Mouse (Mus musculus) gastrocnemius, postnatal 4 days (tissue): Measurements from ENCODE around the gene Frmpd2. TPM values are rescaled to one million over a fixed set of nuclear protein-coding genes. Genes with fewer than 3 reads are reported as not detected.
"Not testable (repeated sequence)": the region's sequence is repeated elsewhere in the genome, so short reads cannot be mapped to it uniquely, and the experiment has no call there.

ENCODE experiments used
- DNase-seq, 2 experiments: peaks; one replicate each; pipeline ENCODE4 v3.0.0; 2021 to 2022; ENCODE audit warnings: low spot score in 2 of 2, mixed read lengths in 2 of 2
- long read RNA-seq, 2 experiments: library from polyadenylated mRNA; stranded (forward); transcript quantifications; one replicate each; pipeline ENCODE4 v2.0.0; 2021
- total RNA-seq, 2 experiments: library from RNA; stranded (reverse); gene quantifications; 2 replicates each; pipeline ENCODE4 v1.2.3; 2021

Frmpd2 gene
- not detected for total RNA-seq
- long read RNA-seq, experiment 1, result 0 reads
- long read RNA-seq, experiment 2, result 0 reads

DNA sequence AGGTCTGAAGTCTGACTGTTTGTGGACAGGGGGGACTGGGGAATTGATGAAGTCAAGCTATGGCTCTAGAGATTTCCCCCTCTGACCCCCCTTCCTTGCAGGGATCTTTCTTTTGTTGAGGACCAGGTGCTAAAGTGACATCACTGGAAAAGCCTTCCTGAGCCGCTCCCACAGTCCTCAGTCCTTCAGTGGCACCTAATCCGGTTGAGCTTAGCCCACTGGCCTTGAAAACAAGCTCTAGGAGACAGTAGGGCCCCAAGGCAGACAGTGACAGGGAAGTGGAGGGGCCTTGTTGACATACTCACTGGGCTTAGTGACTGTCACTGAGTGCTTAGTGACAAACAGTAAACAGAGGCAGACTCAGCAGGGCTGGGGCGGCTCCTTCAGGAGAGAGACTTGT lies at the start of gene Frmpd2:
TSS of gene Frmpd2 (plus strand) at position 366 of the 400 bp plus-strand sequence.
- no peak for DNase-seq

DNA sequence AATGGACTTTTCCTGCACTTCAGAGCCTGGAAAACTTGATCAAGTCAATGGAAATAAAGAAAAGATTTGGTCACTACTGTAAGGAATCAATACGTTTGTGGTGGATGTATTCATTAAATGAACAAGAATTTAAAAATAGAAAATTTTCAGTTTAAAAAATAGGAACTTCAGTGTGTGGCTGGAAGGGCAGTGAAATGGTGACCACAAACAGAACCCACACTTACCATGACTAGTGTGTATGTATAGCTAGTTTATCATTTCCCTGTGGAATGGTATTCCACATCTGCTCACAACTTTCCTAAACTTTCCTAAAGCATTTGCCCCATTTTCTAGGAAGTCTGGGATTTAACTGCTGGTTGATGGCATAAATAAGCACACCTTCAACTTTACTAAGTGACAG lies 48.5 kb upstream of the Frmpd2 start:
- no peak for DNase-seq

DNA sequence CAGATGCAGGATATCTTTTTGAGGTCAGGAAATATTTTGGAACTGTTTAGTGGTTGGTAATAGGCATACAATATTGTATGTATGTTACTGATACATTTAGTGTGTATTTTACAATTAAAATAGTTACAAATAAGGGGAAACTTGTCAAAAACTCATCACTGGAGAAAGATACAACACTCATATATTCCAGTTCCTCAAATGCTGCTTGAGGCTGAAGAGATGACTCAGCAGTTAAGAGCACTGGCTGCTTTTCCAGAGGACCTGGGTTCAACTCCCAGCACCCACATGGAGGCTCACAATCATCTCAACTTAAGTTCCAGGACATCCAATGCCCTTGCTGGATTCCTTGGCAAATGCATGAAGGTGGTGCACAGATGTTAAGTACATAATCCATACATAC lies 47.4 kb upstream of the Frmpd2 start:
- no peak for DNase-seq

DNA sequence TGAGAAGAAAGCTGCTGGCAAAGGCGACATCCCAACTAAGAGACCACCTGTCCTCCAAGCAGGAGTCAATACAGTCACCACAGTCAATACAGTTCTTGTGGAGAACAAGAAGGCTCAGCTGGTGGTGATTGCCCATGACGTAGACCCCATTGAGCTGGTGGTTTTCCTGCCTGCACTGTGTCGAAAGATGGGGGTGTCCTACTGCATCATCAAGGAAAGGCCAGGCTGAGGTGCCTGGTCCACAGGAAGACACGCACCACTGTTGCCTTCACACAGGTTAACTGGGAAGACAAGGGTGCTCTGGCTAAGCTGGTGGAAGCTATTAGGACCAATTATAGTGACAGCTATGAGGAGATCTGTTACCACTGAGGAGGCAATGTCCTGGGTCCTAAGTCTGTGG lies 39.0 kb upstream of the Frmpd2 start:
- DNase-seq, result not testable (repeated sequence)

DNA sequence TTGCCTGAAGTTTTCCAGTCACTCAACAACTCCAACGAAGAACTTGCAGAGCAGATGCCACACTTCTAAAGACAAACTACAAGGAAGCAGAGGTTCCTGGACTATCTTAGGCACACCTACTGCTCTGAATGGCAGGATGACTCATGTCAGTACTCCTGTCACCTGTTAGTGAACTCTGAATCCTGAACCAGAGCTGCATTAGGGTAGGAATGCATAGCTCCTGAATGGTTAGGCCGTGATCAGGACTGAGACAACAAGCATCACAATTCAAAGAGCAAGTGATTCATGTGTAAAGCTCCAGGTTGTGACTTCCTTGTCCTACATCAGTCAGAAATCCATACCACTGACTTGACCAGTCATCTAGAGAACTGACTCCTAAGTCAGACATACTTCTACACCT lies 27.7 kb upstream of the Frmpd2 start:
- DNase-seq, result no peak

DNA sequence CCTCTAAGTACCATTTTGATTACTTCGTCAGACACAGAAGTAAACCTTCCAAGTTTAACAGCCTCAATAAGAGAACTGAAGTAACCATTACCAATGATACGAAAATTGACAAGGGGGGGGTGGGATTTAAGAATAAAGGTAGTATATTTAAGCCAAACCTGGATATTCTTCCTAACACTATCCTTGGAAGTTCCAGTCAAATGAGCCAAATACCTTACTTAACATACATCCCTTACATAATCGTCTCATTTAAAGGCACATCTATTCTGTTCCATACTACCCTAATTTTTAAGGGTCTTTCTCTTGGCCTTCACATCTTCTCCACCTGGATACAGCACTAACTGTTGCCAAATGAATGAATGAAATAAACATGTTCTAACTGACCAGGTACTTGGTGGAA lies 25.5 kb upstream of the Frmpd2 start:
- DNase-seq, result no peak

DNA sequence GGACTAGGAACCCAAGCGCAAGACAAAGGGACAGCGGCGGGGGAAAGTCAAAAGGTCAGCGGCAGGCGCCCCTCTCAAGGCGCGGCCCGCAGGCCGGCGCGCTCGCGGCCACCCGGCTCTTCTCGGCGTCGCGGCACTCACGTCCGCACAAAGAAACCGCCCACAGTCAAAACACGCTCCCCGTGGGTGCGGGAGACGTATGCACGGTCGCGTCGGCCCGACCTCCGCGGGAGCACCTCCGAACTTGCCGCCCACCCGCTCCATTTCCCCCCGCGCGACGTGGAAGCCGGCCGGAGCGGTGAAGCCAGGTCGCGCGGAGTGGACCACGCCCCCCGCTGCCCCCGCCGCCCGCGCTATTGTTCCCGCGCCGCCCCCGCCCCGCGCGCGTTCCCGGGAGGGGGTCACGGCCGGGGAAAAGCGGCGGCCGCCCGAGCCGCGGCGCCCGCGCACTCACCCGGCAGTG lies 24.9 kb upstream of the Frmpd2 start:
- no peak for DNase-seq

DNA sequence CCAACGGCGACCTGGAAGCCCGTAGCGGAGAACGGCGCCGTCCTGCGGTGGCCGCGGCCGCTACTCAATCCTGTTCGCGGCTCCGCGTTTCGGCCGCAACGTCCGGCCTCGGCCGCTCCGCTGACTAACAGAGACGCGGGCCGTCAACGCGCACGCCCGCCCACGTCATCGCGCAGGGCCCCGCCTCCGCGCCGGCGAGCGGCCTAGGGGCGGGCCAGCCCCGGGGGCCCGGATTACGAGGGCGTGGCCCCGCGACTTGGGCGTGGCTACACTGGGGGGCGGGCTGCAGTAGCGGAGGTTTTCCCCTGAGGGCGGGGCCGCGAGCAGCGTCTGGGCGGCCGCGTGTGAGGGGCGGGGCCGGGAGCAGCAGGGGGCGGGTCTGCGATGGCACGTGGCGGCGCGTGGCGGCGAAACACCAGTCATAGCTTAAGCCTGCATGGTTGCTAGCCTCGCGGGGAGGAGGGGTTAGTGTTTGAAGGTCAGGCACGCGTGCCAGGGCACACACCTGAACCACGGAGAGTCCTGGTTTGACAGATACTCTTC lies 24.4 kb upstream of the Frmpd2 start, which contains the start of gene Mapk8:
TSS of gene Mapk8 (minus strand) at position 132 of the 543 bp plus-strand sequence.
- peak; percentile 98 to 99 for DNase-seq

DNA sequence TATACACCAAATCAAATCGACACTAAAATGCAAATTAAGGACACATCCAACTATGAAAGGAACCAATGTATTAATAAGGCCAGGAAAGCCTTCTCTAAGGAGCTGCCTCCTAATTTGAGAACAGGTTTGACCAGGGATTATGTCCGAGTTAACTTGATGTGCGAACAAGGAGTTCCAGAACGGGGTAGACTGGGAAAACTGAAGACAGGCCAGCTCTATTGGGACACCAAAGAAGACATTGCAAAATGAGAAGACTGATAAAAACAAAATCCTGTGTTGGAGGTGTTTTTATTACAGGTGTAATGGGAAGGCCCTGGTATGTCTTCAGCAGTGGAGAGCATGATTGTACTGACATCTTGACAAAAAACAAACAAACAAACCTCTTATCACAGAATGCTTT lies 23.2 kb upstream of the Frmpd2 start:
- DNase-seq, result no peak

DNA sequence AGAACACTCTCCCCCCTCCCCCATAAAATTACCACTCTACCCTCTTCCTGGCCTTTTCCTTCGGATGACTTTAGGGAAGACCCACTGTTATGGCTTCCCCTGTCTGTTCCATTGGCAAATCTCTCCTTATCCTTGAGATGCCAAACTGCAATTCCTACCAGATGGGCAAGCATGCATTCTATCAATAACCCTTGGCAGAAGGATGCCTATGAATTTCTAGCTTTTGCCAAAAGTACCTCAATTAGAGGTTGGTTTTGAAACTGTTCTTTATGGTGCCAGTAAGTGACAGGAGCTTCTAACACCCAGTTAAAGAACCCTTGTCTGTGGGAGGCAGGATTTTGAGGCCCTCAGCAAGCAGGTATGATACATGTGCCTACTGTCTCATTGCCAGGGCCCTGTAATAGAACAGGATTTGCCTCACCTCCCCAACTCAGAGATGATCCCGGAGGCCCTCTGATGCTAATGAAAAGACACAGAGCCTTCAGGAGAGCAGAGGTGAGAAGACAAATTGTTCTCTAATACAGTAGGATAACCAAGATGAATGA lies 22.1 kb upstream of the Frmpd2 start:
- no peak for DNase-seq

DNA sequence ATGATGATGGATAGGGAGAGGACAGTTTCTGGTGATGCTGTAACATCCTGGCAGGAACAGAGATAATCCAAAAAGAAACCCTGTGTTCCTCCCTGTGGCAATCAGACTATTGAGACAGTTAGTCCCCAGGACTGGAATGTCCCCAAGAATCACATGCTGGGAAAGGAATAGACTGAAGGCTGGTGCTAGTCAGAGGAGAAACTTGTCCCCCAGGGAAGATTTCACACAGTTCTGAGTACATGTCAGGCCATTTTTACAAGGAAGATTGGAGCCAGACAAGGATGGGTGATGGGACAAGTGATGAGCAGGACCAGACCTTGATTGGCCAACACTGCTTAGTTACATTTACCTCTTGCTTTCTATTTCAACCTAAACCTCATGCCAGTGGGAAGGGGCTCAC lies 21.2 kb upstream of the Frmpd2 start:
- DNase-seq, result no peak

DNA sequence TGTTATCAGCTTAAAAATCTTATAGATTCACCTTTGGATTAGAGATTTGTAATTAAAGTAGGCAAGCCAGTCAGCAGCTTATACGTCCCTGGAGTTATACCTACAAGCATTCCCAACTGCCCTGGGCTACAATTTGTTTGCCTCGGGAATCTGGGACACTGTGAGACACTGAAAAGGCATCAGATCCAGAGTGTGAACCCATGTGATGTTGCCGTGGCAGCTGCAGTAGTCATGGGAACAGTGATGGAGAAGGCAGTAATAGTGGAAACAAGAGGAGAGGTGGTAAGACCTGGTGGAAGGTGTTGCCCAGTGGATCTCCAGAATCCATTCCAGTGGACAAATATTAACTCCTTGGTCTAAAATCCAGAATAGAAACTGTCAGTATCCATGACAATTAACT lies 7.8 kb upstream of the Frmpd2 start:
- DNase-seq, result no peak

DNA sequence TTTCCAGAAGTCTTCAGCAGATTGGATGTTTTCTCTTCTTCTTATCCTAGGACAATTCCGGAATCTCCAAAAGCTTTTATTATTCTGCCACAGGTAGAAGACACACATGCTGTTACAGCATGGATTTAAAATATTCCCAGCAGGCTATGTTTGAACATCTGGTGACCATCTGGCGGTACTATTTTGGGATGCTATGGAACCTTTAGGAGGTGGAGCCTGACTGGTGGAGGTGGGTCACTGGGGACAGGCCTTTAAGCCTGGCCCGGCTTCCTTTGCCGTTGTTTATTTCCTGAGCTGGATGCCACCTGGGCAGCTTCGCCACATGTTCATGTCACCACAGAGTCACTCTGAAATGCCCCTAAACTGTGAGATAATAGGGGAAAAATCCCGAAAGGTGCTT lies 3.7 kb upstream of the Frmpd2 start:
- DNase-seq, result no peak

DNA sequence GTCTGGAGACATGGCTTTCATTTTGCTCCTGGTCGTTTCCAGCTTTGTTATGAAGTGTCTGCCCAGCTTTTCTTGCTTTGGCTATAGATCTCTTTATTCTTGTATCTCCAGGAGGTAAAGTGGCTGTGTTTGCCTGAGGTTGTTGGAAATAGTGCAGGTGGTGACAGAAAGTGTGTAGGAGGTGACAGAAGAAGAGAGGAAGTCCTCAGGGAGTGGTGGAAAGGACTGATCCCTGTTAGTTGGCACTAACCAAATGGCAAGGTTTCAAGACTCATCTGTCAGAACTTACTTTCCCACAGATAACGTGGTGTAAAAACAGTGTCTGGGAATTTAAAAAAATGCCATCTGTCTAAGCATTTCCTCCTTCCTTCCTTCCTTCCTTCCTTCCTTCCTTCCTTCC lies 3.0 kb downstream of the Frmpd2 start:
- no peak for DNase-seq

DNA sequence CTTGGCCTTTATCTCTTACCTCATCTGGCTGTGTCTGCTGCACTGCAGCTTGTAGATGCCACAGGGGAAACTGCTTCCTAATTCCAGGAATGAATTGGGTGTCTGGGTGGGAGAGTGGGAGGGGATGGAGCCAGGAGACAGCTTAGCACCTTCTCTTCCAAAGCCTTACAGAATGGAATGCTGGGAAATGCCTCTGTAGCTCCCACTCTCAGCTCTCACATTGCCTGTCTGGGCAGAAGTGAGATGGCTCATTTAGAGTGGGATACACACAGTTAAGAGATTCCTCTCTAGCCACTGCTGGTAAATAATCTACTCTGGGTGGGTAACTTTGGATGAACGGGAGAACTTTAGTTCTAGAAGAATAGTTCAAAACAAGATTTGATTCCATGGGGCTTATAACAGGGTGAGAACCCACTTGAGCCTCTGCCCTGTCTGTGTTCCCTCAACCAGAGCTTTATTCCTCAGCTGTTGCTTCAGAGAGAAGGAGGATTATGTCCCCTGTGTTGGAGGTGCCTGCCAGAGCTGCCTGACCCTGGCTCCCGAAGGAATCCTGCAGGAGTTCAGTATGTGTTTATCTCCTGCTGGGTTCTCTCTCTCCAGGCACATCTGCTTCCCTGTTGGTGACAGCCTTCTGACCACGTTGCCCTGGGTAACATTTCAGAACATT lies 4.7 kb downstream of the Frmpd2 start:
- DNase-seq, result no peak

DNA sequence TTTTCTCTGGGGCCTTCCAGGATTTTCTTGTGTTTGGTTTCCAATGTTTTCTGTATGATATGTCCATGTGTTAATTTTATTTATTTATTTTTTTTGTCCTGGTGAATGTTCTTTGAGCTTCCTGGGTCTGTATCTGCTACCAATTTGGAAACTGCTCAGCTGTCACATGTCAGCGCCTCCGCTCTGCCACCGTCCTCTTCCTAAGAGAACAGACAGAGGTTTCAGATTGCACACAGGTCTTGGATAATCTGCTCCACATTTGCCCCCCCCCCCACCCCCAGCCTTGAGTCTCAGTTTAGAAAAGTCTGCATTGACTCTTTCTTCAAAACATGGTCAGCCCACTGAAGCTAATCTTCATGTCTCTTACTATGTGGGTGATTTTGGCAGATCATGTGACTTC lies 10.5 kb downstream of the Frmpd2 start:
- DNase-seq, result no peak

DNA sequence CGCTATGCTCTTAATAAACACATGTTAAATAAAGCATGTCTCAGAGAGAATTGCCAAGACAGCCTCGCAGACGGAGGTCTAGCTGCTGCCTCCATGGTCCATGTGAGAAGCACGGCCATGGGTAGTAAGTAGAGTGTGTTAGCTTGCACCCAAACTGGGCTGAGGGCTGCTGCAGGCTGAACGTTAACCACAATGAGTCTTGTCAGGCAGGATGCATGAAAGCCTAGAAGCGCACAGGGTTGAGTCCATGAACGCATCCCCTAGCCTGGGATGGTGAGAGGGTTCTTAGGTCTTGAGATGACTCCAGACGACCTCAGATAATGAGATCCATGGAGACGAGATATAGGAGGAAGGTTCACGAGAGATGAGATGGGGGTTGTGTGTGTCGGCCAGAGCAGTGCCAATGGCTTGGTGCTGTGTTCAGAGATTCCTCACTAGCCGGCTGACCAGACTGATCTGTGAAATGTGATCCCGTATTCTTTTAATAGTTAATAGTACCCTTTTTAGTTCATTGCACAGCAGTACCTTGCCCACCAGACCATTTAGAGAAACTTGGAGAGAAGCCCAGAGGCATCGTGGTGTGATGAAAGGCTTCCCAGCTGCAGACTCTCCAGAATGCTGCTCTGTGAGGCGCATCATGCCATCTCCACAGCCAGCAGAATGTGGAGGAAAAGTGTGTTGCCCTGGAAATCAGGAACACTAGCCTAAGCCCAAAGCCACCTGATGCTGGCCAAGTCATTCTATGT lies 16.5 kb downstream of the Frmpd2 start:
- no peak for DNase-seq

DNA sequence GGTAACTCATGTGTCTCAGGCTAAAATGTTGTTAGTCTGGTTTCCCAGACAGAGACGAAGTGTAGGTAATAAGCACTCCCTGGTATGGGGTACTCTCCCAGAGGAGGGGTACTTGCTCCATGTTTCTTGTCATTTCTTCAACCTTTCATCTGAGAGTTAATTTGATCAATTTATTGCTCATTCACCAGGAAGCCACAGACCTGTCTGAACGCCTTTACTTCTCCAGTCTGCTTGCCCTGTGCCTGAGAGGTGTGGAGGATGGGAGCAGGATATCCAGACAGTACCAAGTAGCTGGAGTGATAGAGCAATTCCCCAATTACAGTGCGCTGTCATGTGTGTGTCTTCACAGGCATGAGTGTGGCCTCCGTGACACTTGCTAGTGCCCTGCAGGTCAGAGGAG lies 23.7 kb downstream of the Frmpd2 start:
- DNase-seq, result no peak

DNA sequence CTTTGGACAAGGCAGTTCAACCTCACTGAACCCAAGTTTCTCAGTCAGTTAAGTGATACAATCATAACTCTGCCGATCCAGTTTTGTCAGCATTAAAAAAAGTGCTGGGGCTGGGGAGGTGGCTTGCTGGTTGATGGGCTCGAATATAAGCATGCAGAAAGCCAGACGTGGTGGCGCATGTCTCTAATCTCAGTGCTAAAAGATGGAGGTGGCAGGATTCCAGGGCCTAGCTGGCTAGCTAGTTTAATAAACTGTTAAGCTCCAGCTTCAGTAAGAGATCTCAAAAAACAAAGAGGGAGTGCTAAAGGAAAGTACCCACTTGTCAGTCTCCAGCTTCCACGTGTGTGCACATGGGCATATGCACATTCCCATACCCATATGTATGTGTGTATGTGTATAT lies 25.9 kb downstream of the Frmpd2 start:
- DNase-seq, result no peak

DNA sequence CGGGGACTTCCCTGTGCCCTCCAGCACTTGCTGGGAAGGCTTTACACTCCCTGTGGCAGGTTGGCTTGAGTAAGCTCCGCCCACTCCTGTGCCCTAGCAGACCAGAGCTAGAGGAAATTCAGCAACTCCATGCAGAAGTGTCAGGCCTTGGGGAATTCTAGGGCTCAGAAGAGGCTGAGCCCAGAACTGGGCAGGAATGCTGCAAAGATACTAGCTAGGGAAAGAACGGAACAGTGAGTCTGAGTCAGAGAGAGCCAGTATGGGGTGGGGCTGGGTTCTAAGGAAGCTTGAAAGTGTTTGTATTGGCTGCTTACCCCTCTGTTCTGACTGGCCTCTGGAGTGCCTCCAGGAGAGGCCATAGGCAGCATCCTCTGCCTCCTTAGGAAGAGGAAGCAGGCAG lies 27.4 kb downstream of the Frmpd2 start:
- no peak for DNase-seq

DNA sequence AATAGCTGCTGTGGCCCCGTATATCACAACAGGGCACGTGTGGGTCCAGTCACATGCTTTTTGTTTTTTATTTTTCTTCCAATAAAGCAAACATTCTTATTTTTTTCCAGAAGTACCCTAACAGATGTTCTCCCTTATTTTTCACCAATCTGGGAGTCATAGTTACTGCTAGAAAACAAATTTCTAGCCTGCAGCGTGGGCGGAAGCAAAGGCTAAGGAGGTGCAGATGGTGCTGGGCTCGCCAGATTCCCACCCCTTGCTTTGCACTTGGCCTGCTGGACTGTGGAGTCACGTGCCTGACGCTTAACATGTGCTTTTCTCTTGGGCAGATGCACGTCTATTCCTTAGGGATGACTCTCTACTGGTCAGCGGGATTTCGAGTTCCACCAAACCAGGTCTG lies 29.1 kb downstream of the Frmpd2 start:
- peak in 1 of 2 experiments; percentile 54 for DNase-seq

DNA sequence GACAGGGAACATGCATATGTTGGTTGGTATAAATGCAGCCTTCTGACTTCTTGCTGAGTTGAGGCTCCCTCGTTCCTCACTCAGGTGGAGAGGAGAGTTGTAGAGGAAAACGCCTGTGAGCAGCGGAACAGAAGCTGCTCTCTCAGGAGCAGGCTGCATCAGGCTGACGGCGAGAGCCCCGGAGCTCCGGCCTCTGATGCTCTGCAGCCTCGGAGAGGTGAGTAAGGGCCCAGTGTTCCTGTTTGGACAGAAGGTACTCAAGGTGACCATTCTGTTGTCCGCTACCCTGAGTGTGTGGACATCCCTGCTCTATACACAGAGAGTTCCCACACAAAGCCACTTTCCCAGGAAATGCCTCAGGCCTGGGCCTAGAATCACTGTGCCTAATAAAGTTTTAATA lies 31.8 kb downstream of the Frmpd2 start:
- no peak for DNase-seq
